Mouse (Mus musculus) hindbrain, postnatal 0 days (tissue): ENCODE measurements around the gene Sept14. TPM values are rescaled to one million over a fixed set of nuclear protein-coding genes. Genes with fewer than 3 reads are reported as not detected.

Experiments used
- ATAC-seq: fragments of 200-750 bp; cut with Nextera tagmentation; 2 replicates; pipeline ENCODE4 v1.8.0; 2017; ENCODE audit warnings: mild to moderate bottlenecking, moderate TSS enrichment, moderate library complexity
- DNase-seq: peaks from one replicate; pipeline ENCODE4 v3.0.0-alpha.2; 2015; ENCODE audit warnings: low spot score
- H3K27ac ChIP-seq: fragments of 300-500 bp; sonication (generic); 2 replicates; pipeline ENCODE4 v1.5.1; 2014; ENCODE audit warnings: mild to moderate bottlenecking
- H3K27me3 ChIP-seq: fragments of 300-500 bp; sonication (generic); 2 replicates; pipeline ENCODE4 v1.6.1; 2014; ENCODE audit warnings: low read length, mixed read lengths; ENCODE audit not compliant: insufficient read depth
- H3K36me3 ChIP-seq: fragments of 300-500 bp; sonication (generic); 2 replicates; pipeline ENCODE4 v1.6.1; 2014; ENCODE audit warnings: low read length, mixed read lengths; ENCODE audit not compliant: insufficient read depth
- H3K4me1 ChIP-seq: fragments of 300-500 bp; sonication (generic); 2 replicates; pipeline ENCODE4 v1.6.1; 2014; ENCODE audit warnings: antibody characterized with exemption, low read length, mixed read lengths; ENCODE audit not compliant: insufficient read depth
- H3K4me2 ChIP-seq: fragments of 300-500 bp; sonication (generic); 2 replicates; pipeline ENCODE4 v1.6.1; 2014; ENCODE audit warnings: low read depth, mild to moderate bottlenecking, low read length, moderate library complexity, mixed read lengths
- H3K4me3 ChIP-seq: fragments of 300-500 bp; sonication (generic); 2 replicates; pipeline ENCODE4 v1.5.1; 2014; ENCODE audit warnings: low read length
- H3K9ac ChIP-seq: fragments of 300-500 bp; sonication (generic); replicated peaks from 2 replicates; pipeline ENCODE4 v1.6.1; 2014; ENCODE audit warnings: mild to moderate bottlenecking, low read length, moderate library complexity, mixed read lengths
- H3K9me3 ChIP-seq: fragments of 300-500 bp; sonication (generic); 2 replicates; pipeline ENCODE4 v1.6.1; 2016; ENCODE audit warnings: low read length, mixed read lengths
- CTCF ChIP-seq: IDR thresholded peaks from 2 replicates; pipeline ENCODE4 v1.5.1; 2016; ENCODE audit warnings: antibody characterized with exemption, control low read depth, low read depth
- WGBS: fragments of 180-500 bp; shearing (Covaris S2); extraction: QIAGEN DNeasy Blood & Tissue Kit; methylation state at CpG from one replicate; pipeline ENCODE4 v1.1.7; 2014; 5-methylcytosine and 5-hydroxymethylcytosine counted together
- polyA plus RNA-seq: library from polyadenylated mRNA; unstranded; fragments of >200 nt; fragmentation: Nextera tagmentation; extraction: Ambion mirVana; gene quantifications from 2 replicates; pipeline ENCODE4 v1.2.1, GENCODE M21; 2015
- total RNA-seq: library from RNA; depleted of rRNA; stranded (reverse); fragments of >200 nt; gene quantifications from 2 replicates; pipeline ENCODE4 v1.2.3, GENCODE M21; 2014; rRNA removed

Gene Sept14
- total and polyA plus RNA-seq, 2 experiments from 2014 or later = not detected

DNA sequence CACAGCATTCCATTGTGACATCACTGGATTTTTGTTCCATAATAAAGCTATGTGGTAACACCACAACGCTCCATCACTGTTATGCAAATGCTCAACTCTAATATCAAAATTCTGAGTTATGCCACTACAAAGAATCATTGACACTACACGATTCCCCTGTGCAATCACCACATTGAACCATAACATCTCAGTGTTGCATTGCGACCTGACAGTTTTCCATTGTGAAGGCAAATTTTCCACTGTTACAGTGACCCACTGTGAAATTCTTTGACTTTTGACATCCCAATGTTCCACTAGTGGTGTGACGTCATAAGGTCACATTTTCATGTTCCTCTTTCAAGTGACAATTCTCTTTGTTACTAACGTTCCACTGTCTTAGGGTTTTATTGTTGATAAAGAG is 57.5 kb downstream of the Sept14 start:
- DNase-seq (no peak), ATAC-seq (no peak)
- no peak for TF ChIP-seq CTCF
- H3K4me2 ChIP-seq = no peak overlapping the region
- H3K4me1 ChIP-seq = no peaks in the 10 kb centered on the region
- no peaks in the 10 kb centered on the region for H3K9me3 ChIP-seq
- H3K27me3 ChIP-seq = no peaks in the 10 kb centered on the region
- H3K4me3 ChIP-seq = no peak overlapping the region
- no peaks in the 10 kb centered on the region for H3K36me3 ChIP-seq
- H3K9ac ChIP-seq = no peak overlapping the region
- WGBS = 75% methylated on average over 5 of the region's 5 CpGs
- no peak overlapping the region for H3K27ac ChIP-seq

Other genes starting within 250 kb of the Sept14 start
- gene Sfswap, start 207.3 kb downstream of the Sept14 start, total RNA-seq = 90.7 and 97.3 TPM in 2 replicates
- gene Sfswap, start 207.3 kb downstream of the Sept14 start, polyA plus RNA-seq = 44.3 and 48.9 TPM in 2 replicates
- gene Mmp17, start 124.3 kb downstream of the Sept14 start, total RNA-seq = 24.0 and 26.5 TPM in 2 replicates
- gene Mmp17, start 124.3 kb downstream of the Sept14 start, polyA plus RNA-seq = 7.4 and 8.0 TPM in 2 replicates
- 3.3 and 4.7 TPM in 2 replicates for gene Zfp11, start 38.4 kb downstream of the Sept14 start, total RNA-seq
- 3.2 and 3.4 TPM in 2 replicates for gene Zfp11, start 38.4 kb downstream of the Sept14 start, polyA plus RNA-seq
- gene Mrps17, start 7.0 kb upstream of the Sept14 start, total RNA-seq = 112 and 113 TPM in 2 replicates
- gene Mrps17, start 7.0 kb upstream of the Sept14 start, polyA plus RNA-seq = 156 and 157 TPM in 2 replicates
- 72.3 and 75.7 TPM in 2 replicates for gene Nipsnap2, start 16.6 kb upstream of the Sept14 start, total RNA-seq
- gene Nipsnap2, start 16.6 kb upstream of the Sept14 start, polyA plus RNA-seq = 115 and 125 TPM in 2 replicates
- gene Psph, start 78.9 kb upstream of the Sept14 start, total RNA-seq = 28.3 and 31.0 TPM in 2 replicates
- gene Psph, start 78.9 kb upstream of the Sept14 start, polyA plus RNA-seq = 55.3 and 58.1 TPM in 2 replicates
- gene Sumf2, start 138.5 kb upstream of the Sept14 start, total RNA-seq = 21.8 and 23.2 TPM in 2 replicates
- 25.2 and 29.4 TPM in 2 replicates for gene Sumf2, start 138.5 kb upstream of the Sept14 start, polyA plus RNA-seq
- gene Chchd2, start 179.0 kb upstream of the Sept14 start, total RNA-seq = 1,207 and 1,381 TPM in 2 replicates
- 877 TPM in 2 replicates for gene Chchd2, start 179.0 kb upstream of the Sept14 start, polyA plus RNA-seq
- 9.6 and 10.4 TPM in 2 replicates for gene Zbed5, start 187.2 kb upstream of the Sept14 start, total RNA-seq
- 7.4 and 7.9 TPM in 2 replicates for gene Zbed5, start 187.2 kb upstream of the Sept14 start, polyA plus RNA-seq
- gene Phkg1, start 190.0 kb upstream of the Sept14 start, total RNA-seq = 2.0 and 3.6 TPM in 2 replicates
- gene Phkg1, start 190.0 kb upstream of the Sept14 start, polyA plus RNA-seq = 1.7 and 3.3 TPM in 2 replicates
- 3.5 and 4.1 TPM in 2 replicates for gene Nupr1l, start 200.0 kb upstream of the Sept14 start, total RNA-seq
- gene Nupr1l, start 200.0 kb upstream of the Sept14 start, polyA plus RNA-seq = 6.0 and 6.1 TPM in 2 replicates
- gene Vkorc1l1, start 233.5 kb upstream of the Sept14 start, total RNA-seq = 73.0 and 73.3 TPM in 2 replicates
- 22.3 and 23.0 TPM in 2 replicates for gene Vkorc1l1, start 233.5 kb upstream of the Sept14 start, polyA plus RNA-seq